Mouse (Mus musculus) forebrain, embryonic 16.5 days (tissue): ENCODE data around the gene Klhl11. TPM values are rescaled to one million over a fixed set of nuclear protein-coding genes. Genes with fewer than 3 reads are reported as not detected.

Source experiments
- ATAC-seq: fragments of 200-750 bp; cut with Nextera tagmentation; 2 replicates; pipeline ENCODE4 v1.8.0; 2017; ENCODE audit warnings: mild to moderate bottlenecking, moderate library complexity
- H3K27ac ChIP-seq: fragments of 300-500 bp; sonication (generic); 2 replicates; pipeline ENCODE4 v1.5.1; 2014; ENCODE audit warnings: low read length, control low read depth
- H3K27me3 ChIP-seq: fragments of 300-500 bp; sonication (generic); replicated peaks from 2 replicates; pipeline ENCODE4 v1.6.1; 2014; ENCODE audit warnings: low read length; ENCODE audit not compliant: control insufficient read depth, insufficient read depth
- H3K36me3 ChIP-seq: fragments of 300-500 bp; sonication (generic); 2 replicates; pipeline ENCODE4 v1.6.1; 2014; ENCODE audit not compliant: control insufficient read depth, insufficient read depth
- H3K4me1 ChIP-seq: fragments of 300-500 bp; sonication (generic); replicated peaks from 2 replicates; pipeline ENCODE4 v1.6.1; 2014; ENCODE audit warnings: low read length; ENCODE audit not compliant: control insufficient read depth, insufficient read depth
- H3K4me2 ChIP-seq: fragments of 300-500 bp; sonication (generic); 2 replicates; pipeline ENCODE4 v1.6.1; 2014; ENCODE audit warnings: mild to moderate bottlenecking, low read length, control low read depth
- H3K4me3 ChIP-seq: fragments of 300-500 bp; sonication (generic); replicated peaks from 2 replicates; pipeline ENCODE4 v1.5.1; 2014; ENCODE audit warnings: mild to moderate bottlenecking, low read length, control low read depth
- H3K9ac ChIP-seq: fragments of 300-500 bp; sonication (generic); replicated peaks from 2 replicates; pipeline ENCODE4 v1.6.1; 2014; ENCODE audit warnings: low read depth, low read length, control low read depth
- H3K9me3 ChIP-seq: fragments of 300-500 bp; sonication (generic); 2 replicates; pipeline ENCODE4 v1.6.1; 2016; ENCODE audit warnings: low read length; ENCODE audit not compliant: control insufficient read depth
- WGBS: fragments of 180-500 bp; shearing (Covaris S2); extraction: QIAGEN DNeasy Blood & Tissue Kit; methylation state at CpG from one replicate; pipeline ENCODE4 v1.1.7; 2014; 5-methylcytosine and 5-hydroxymethylcytosine counted together
- polyA plus RNA-seq: library from polyadenylated mRNA; unstranded; fragments of >200 nt; fragmentation: Nextera tagmentation; extraction: Ambion mirVana; gene quantifications from 2 replicates; pipeline ENCODE4 v1.2.1, GENCODE M21; 2015

The Klhl11 gene
- polyA plus RNA-seq, 1 experiment from 2014 or later = 14.3 TPM

DNA sequence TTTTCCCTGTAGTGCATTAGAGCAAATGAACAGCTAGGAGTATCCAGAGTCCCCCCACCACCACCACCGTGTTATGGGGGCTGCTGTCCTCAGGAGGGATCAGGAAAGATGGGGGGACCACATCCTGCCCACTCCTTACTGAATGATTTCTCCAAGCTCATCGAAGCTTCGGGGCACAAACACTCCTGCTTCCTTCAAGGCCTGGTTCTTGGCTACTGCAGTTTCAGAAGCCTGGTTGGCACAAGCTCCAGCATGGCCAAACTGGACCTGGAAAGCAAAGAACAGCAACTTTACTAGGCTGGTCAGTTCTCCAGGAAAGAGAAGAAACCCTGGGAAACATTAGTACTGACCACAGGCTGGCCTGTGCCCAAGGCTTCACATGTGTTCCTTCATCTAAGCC is 11.9 kb upstream of the Klhl11 start:
- Histone ChIP-seq H3K4me1 (no peaks in the 10 kb centered on the region), H3K9me3 (no peaks in the 10 kb centered on the region), H3K36me3 (peaks cover 47% of the 10 kb centered on the region), H3K4me2 (no peak overlapping the region), H3K9ac (no peak overlapping the region), H3K27ac (no peak overlapping the region), H3K27me3 (no peaks in the 10 kb centered on the region), H3K4me3 (no peak overlapping the region)
- ATAC-seq = no peak
- WGBS = 95% methylated on average over 3 of the region's 3 CpGs

DNA sequence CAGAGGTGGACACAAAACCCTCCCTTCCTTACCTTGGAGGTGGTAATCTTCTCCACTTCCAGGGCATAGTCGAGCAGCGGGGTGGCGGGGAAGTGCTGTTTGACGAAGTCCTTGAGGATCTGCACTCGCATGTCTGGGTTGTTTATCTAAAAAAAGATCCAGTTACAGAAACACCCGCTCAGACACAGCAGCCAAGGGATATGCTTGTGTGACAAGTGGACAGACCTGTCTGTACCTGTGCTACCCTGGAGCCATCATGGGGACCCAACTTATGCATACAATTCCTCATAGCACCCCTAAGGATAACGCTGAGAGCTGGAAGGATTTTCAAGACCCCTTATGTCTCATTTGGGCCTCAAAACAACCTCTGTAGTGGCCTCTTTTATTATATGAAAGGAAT is 6.6 kb upstream of the Klhl11 start:
- Histone ChIP-seq H3K9me3 (no peaks in the 10 kb centered on the region), H3K27ac (no peak overlapping the region), H3K4me2 (no peak overlapping the region), H3K4me1 (no peaks in the 10 kb centered on the region), H3K27me3 (no peaks in the 10 kb centered on the region), H3K36me3 (peaks cover 56% of the 10 kb centered on the region), H3K4me3 (no peak overlapping the region), H3K9ac (no peak overlapping the region)
- ATAC-seq = no peak
- 95% methylated on average over 7 of the region's 7 CpGs for WGBS

DNA sequence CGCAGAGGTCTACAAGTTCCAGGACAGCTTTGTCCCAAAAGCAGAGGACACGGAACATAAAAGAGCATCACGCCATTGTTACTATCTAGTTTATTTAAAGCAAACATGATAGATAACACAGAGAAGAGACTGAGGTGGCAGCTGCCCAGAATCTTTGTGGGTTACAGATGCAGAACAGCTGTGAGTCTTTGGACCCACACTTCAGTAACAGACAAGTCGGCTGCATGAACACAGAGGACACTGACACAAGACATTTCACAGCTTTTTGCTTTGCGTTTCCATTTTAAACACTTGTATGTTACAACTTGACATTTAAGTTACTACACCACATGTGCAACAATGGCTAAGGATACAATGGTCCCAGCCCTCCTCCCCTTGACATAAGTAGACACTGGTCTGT is 3.7 kb upstream of the Klhl11 start:
- no peak overlapping the region for H3K27ac ChIP-seq
- ATAC-seq = no peak
- H3K4me1 ChIP-seq = peaks cover 2% of the 10 kb centered on the region; the same call in 1 of the 2 replicates
- H3K4me2 ChIP-seq = no peak overlapping the region
- WGBS = 93% methylated on average over 5 of the region's 5 CpGs
- no peak overlapping the region for H3K4me3 ChIP-seq
- H3K27me3 ChIP-seq = no peaks in the 10 kb centered on the region
- H3K9ac ChIP-seq = no peak overlapping the region
- H3K9me3 ChIP-seq = no peaks in the 10 kb centered on the region
- H3K36me3 ChIP-seq = peaks cover 36% of the 10 kb centered on the region

DNA sequence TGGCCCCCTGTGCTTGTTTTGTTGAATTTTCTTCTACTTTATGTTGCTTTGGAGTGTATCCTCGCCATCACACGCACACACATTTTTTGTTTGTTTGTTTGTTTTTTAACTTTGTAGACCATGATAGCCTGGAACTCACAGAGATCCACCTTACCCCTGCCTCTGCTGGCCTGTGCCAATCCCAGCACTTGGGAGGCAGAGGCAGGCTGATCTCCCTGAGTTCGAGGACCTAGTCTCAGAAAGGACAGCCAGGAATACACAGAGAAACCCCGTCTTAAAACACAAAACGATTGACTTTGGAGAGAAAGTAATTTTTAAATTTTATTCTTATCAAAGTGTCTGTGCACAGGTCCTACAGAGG is 374 bp upstream of the Klhl11 start:
- peaks cover 14% of the 10 kb centered on the region for H3K36me3 ChIP-seq
- peak overlapping the region; percentile 26 for H3K4me2 ChIP-seq
- peaks cover 19% of the 10 kb centered on the region for H3K4me1 ChIP-seq
- peak overlapping the region; percentile 89 for H3K4me3 ChIP-seq
- no peak overlapping the region for H3K27ac ChIP-seq
- H3K9me3 ChIP-seq = no peaks in the 10 kb centered on the region
- H3K9ac ChIP-seq = no peak overlapping the region
- 38% methylated on average over 5 of the region's 5 CpGs for WGBS
- no peak for ATAC-seq
- no peaks in the 10 kb centered on the region for H3K27me3 ChIP-seq

- peak; percentile 32 for ATAC-seq
- Histone ChIP-seq H3K4me3 (peak overlapping the region; percentile 89), H3K9ac (peak overlapping the region; percentile 91), H3K4me2 (peak overlapping the region; percentile 75), H3K4me1 (peaks cover 19% of the 10 kb centered on the region), H3K27ac (peak overlapping the region; percentile 89), H3K9me3 (no peaks in the 10 kb centered on the region), H3K27me3 (no peaks in the 10 kb centered on the region), H3K36me3 (peaks cover 6% of the 10 kb centered on the region)
- WGBS = 3% methylated on average over 30 of the region's 30 CpGs
Observed at GRCm38 (mm10) chr11:100471352-100472196, 967 bp downstream of the Klhl11 start.

- Histone ChIP-seq H3K9me3 (no peaks in the 10 kb centered on the region), H3K4me2 (no peak overlapping the region), H3K4me1 (peaks cover 13% of the 10 kb centered on the region), H3K36me3 (peaks cover 5% of the 10 kb centered on the region), H3K4me3 (no peak overlapping the region), H3K9ac (no peak overlapping the region), H3K27ac (no peak overlapping the region), H3K27me3 (no peaks in the 10 kb centered on the region)
- WGBS = 93% methylated on average over 1 of the region's 1 CpGs
- no peak for ATAC-seq
Observed at GRCm38 (mm10) chr11:100465833-100466232, 6.7 kb downstream of the Klhl11 start.

GRCm38 (mm10) chr11:100465229-100465792 is 7.2 kb downstream of the Klhl11 start:
- Histone ChIP-seq H3K36me3 (peaks cover 5% of the 10 kb centered on the region), H3K9me3 (no peaks in the 10 kb centered on the region), H3K4me3 (no peak overlapping the region), H3K27me3 (no peaks in the 10 kb centered on the region), H3K9ac (no peak overlapping the region), H3K27ac (no peak overlapping the region), H3K4me2 (no peak overlapping the region), H3K4me1 (peaks cover 8% of the 10 kb centered on the region)
- WGBS = 98% methylated on average over 1 of the region's 1 CpGs
- no peak for ATAC-seq

- no peak for ATAC-seq
- Histone ChIP-seq H3K27me3 (no peaks in the 10 kb centered on the region), H3K9me3 (no peaks in the 10 kb centered on the region), H3K4me3 (no peak overlapping the region), H3K4me1 (no peaks in the 10 kb centered on the region), H3K4me2 (no peak overlapping the region), H3K36me3 (peaks cover 5% of the 10 kb centered on the region), H3K27ac (no peak overlapping the region), H3K9ac (no peak overlapping the region)
- 78% methylated on average over 10 of the region's 10 CpGs for WGBS
Observed at GRCm38 (mm10) chr11:100462699-100463098, 9.8 kb downstream of the Klhl11 start.

DNA sequence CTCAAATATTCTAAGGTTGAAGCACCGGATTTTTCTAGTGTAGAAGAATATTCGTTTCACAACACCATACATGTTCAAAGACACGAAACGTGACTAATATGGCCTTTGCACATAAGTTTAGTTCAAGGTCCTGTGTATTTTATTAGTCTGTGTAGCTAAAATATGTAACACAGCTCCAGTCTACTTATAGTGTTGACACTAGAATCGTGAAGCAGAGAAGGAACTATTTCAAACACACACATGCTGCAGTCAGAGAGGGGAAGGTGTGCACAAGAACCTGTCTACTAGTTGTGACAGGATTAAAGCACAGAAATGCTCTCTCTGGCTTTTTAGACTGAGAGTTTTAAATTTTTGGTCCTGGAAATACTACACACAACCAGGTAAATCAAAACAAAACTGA is 14.8 kb downstream of the Klhl11 start:
- Histone ChIP-seq H3K9ac (no peak overlapping the region), H3K4me2 (no peak overlapping the region), H3K27me3 (no peaks in the 10 kb centered on the region), H3K9me3 (no peaks in the 10 kb centered on the region), H3K27ac (no peak overlapping the region), H3K4me1 (no peaks in the 10 kb centered on the region), H3K36me3 (peaks cover 2% of the 10 kb centered on the region; the same call in 1 of the 2 replicates), H3K4me3 (no peak overlapping the region)
- 93% methylated on average over 5 of the region's 5 CpGs for WGBS
- no peak for ATAC-seq
